Mouse (Mus musculus) kidney, embryonic 15.5 days (tissue): ENCODE results near the gene Tfb1m. TPM values are rescaled to one million over a fixed set of nuclear protein-coding genes. Genes with fewer than 3 reads are reported as not detected.
A peak's percentile ranks its signal among the peaks of the same experiment; 100 is the strongest.

ENCODE experiments used
- ATAC-seq: fragments of 200-750 bp; cut with Nextera tagmentation; replicated peaks from 2 replicates; pipeline ENCODE4 v1.8.0; 2017; ENCODE audit warnings: moderate TSS enrichment; ENCODE audit not compliant: low FRiP score
- H3K27ac ChIP-seq: fragments of 300-500 bp; sonication (generic); 2 replicates; pipeline ENCODE4 v1.5.1; 2015; ENCODE audit warnings: mild to moderate bottlenecking, inconsistent platforms
- H3K27me3 ChIP-seq: fragments of 300-500 bp; sonication (generic); 2 replicates; pipeline ENCODE4 v1.6.1; 2015; ENCODE audit warnings: inconsistent platforms
- H3K36me3 ChIP-seq: fragments of 300-500 bp; sonication (generic); 2 replicates; pipeline ENCODE4 v1.6.1; 2015; ENCODE audit warnings: inconsistent platforms
- H3K4me1 ChIP-seq: fragments of 300-500 bp; sonication (generic); 2 replicates; pipeline ENCODE4 v1.6.1; 2015; ENCODE audit warnings: inconsistent platforms
- H3K4me2 ChIP-seq: fragments of 300-500 bp; sonication (generic); 2 replicates; pipeline ENCODE4 v1.6.1; 2015; ENCODE audit warnings: moderate library complexity, mild to moderate bottlenecking, inconsistent platforms
- H3K4me3 ChIP-seq: fragments of 300-500 bp; sonication (generic); replicated peaks from 2 replicates; pipeline ENCODE4 v1.5.1; 2015; ENCODE audit warnings: mild to moderate bottlenecking, inconsistent platforms
- H3K9ac ChIP-seq: fragments of 300-500 bp; sonication (generic); 2 replicates; pipeline ENCODE4 v1.6.1; 2015; ENCODE audit warnings: mild to moderate bottlenecking, inconsistent platforms
- H3K9me3 ChIP-seq: fragments of 300-500 bp; sonication (generic); replicated peaks from 2 replicates; pipeline ENCODE4 v1.6.1; 2016; ENCODE audit warnings: inconsistent platforms
- WGBS: fragments of 180-500 bp; shearing (Covaris S2); methylation state at CpG from one replicate; pipeline ENCODE4 v1.1.7; 2015; ENCODE audit warnings: mixed read lengths; 5-methylcytosine and 5-hydroxymethylcytosine counted together
- polyA plus RNA-seq: library from polyadenylated mRNA; unstranded; fragments of >200 nt; fragmentation: Nextera tagmentation; extraction: Ambion mirVana; gene quantifications from 2 replicates; pipeline ENCODE4 v1.2.1, GENCODE M21; 2015

Tfb1m gene
- polyA plus RNA-seq, 1 experiment from 2014 or later, result 17.3 TPM

DNA sequence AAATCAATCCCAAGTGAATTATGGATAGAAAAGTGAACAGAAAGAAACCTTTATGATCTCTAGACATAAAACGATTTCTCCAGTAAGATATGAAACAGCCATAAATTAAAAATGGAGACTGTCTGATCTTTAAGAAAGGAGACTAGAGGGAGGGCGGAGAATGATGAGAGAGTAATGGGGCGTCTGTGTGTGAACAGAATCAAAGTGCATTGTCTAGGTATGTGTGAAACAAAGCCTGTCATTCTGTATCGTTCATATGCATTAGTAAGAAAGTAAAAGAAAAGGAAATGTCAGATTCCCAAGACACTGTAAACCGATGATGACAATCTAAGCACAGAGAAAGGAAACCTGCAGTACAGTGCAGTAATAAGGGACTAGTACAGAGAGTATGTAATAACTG, 16.5 kb downstream of the Tfb1m start:
- Histone ChIP-seq H3K27ac (no peak overlapping the region), H3K4me3 (no peak overlapping the region), H3K36me3 (peaks cover 24% of the 10 kb centered on the region), H3K27me3 (no peaks in the 10 kb centered on the region), H3K4me1 (no peaks in the 10 kb centered on the region), H3K9ac (no peak overlapping the region), H3K9me3 (no peaks in the 10 kb centered on the region), H3K4me2 (no peak overlapping the region)
- WGBS, result 84% methylated on average over 5 of the region's 5 CpGs
- ATAC-seq, result no peak

GRCm38 (mm10) chr17:3540304-3540703, 17.3 kb downstream of the Tfb1m start:
- H3K27me3 ChIP-seq, result no peaks in the 10 kb centered on the region
- no peak overlapping the region for H3K4me2 ChIP-seq
- H3K9me3 ChIP-seq, result no peaks in the 10 kb centered on the region
- no peak overlapping the region for H3K27ac ChIP-seq
- no peak overlapping the region for H3K9ac ChIP-seq
- H3K4me1 ChIP-seq, result no peaks in the 10 kb centered on the region
- H3K36me3 ChIP-seq, result peaks cover 26% of the 10 kb centered on the region
- WGBS, result 95% methylated on average over 2 of the region's 2 CpGs
- H3K4me3 ChIP-seq, result no peak overlapping the region
- ATAC-seq, result no peak

- Histone ChIP-seq H3K36me3 (peaks cover 14% of the 10 kb centered on the region), H3K9ac (no peak overlapping the region), H3K4me2 (no peak overlapping the region), H3K4me3 (no peak overlapping the region), H3K27ac (no peak overlapping the region), H3K4me1 (no peaks in the 10 kb centered on the region), H3K9me3 (no peaks in the 10 kb centered on the region), H3K27me3 (no peaks in the 10 kb centered on the region)
- WGBS, result 16% methylated on average over 1 of the region's 1 CpGs
- ATAC-seq, result no peak
Observed at GRCm38 (mm10) chr17:3533425-3533824, 24.2 kb downstream of the Tfb1m start.

- H3K27me3 ChIP-seq, result no peaks in the 10 kb centered on the region
- no peak within 1 kb of the TSS for H3K27ac ChIP-seq
- H3K36me3 ChIP-seq, result peaks cover 14% of the 10 kb centered on the region
- no peaks in the 10 kb centered on the region for H3K9me3 ChIP-seq
- no peaks in the 10 kb centered on the region for H3K4me1 ChIP-seq
- no peak within 1 kb of the TSS for H3K9ac ChIP-seq
- H3K4me2 ChIP-seq, result no peak within 1 kb of the TSS
- H3K4me3 ChIP-seq, result no peak within 1 kb of the TSS
- 94% methylated on average over 4 of the region's 4 CpGs for WGBS
- no peak for ATAC-seq
Observed at GRCm38 (mm10) chr17:3532254-3532653, 25.3 kb downstream of the Tfb1m start, which contains the start of gene Cldn20. TSS of gene Cldn20 (plus strand) at chr17:3532554.

DNA sequence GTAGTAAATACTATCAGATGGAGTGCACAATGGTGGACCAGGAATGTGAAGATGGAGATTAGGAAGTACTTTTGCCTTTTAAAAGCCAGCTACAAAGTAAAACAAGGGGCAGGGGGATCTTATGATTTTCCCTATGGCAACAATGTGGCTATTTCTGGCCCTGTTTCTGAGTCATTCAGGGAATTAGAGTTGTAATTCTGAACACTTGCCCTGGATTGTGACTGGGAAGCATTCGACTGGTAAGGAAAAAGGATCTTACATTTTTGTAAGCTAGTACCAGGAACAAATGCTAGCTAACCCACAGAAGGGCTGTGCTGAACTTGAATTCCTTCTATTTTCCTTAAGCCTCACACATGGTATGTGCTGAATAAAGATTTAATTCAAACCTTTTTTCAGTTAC, 25.9 kb downstream of the Tfb1m start:
- H3K4me3 ChIP-seq, result no peak overlapping the region
- no peaks in the 10 kb centered on the region for H3K9me3 ChIP-seq
- no peaks in the 10 kb centered on the region for H3K4me1 ChIP-seq
- H3K4me2 ChIP-seq, result no peak overlapping the region
- ATAC-seq, result no peak
- no peaks in the 10 kb centered on the region for H3K27me3 ChIP-seq
- peaks cover 14% of the 10 kb centered on the region for H3K36me3 ChIP-seq
- WGBS, result 76% methylated on average over 1 of the region's 1 CpGs
- no peak overlapping the region for H3K27ac ChIP-seq
- no peak overlapping the region for H3K9ac ChIP-seq

GRCm38 (mm10) chr17:3530549-3530948, 27.0 kb downstream of the Tfb1m start:
- ATAC-seq, result no peak
- Histone ChIP-seq H3K27ac (no peak overlapping the region), H3K36me3 (peaks cover 12% of the 10 kb centered on the region), H3K4me3 (no peak overlapping the region), H3K4me2 (no peak overlapping the region), H3K9ac (no peak overlapping the region), H3K27me3 (no peaks in the 10 kb centered on the region), H3K4me1 (no peaks in the 10 kb centered on the region), H3K9me3 (no peaks in the 10 kb centered on the region)
- WGBS, result 79% methylated on average over 7 of the region's 7 CpGs

GRCm38 (mm10) chr17:3529523-3529922, 28.1 kb downstream of the Tfb1m start:
- Histone ChIP-seq H3K4me2 (no peak overlapping the region), H3K4me3 (no peak overlapping the region), H3K9ac (no peak overlapping the region), H3K27me3 (no peaks in the 10 kb centered on the region), H3K36me3 (peaks cover 6% of the 10 kb centered on the region), H3K9me3 (no peaks in the 10 kb centered on the region), H3K4me1 (no peaks in the 10 kb centered on the region), H3K27ac (no peak overlapping the region)
- ATAC-seq, result no peak
- 60% methylated on average over 3 of the region's 3 CpGs for WGBS

GRCm38 (mm10) chr17:3527841-3528471, 29.6 kb downstream of the Tfb1m start:
- no peak overlapping the region for H3K9ac ChIP-seq
- H3K9me3 ChIP-seq, result no peaks in the 10 kb centered on the region
- 93% methylated on average over 6 of the region's 6 CpGs for WGBS

GRCm38 (mm10) chr17:3520344-3520743, 37.2 kb downstream of the Tfb1m start:
- ATAC-seq, result no peak
- Histone ChIP-seq H3K9me3 (no peaks in the 10 kb centered on the region), H3K4me1 (no peaks in the 10 kb centered on the region), H3K36me3 (peaks cover 15% of the 10 kb centered on the region), H3K27me3 (no peaks in the 10 kb centered on the region), H3K9ac (no peak overlapping the region), H3K4me3 (no peak overlapping the region), H3K27ac (no peak overlapping the region), H3K4me2 (no peak overlapping the region)
- 92% methylated on average over 5 of the region's 5 CpGs for WGBS

More at GRCm38 (mm10) chr17:3527841-3528471, 29.6 kb downstream of the Tfb1m start:
- no peak overlapping the region for H3K4me2 ChIP-seq
- no peak overlapping the region for H3K4me3 ChIP-seq
- ATAC-seq, result no peak
- no peaks in the 10 kb centered on the region for H3K27me3 ChIP-seq
- H3K4me1 ChIP-seq, result no peaks in the 10 kb centered on the region
- peaks cover 6% of the 10 kb centered on the region for H3K36me3 ChIP-seq
- no peak overlapping the region for H3K27ac ChIP-seq

DNA sequence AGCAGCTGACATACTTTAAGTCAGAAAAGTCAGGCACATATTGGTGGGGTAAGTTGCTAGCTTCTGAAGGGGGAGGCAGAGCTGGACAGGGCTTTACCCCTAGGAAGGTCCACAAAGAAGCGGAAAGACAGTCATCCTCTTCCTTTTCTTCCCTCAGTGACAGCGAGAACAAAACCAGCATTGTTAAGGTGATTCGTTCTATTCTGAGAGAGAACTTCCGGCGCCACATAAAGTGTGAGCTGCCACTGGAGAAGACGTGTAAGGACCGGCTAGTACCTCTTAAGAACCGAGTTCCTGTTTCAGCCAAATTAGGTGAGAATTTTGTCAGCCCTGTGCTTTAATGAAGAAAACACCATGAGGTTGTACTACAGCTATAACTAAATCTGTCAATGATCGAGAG, 41.2 kb downstream of the Tfb1m start:
- H3K27me3 ChIP-seq, result no peaks in the 10 kb centered on the region
- H3K27ac ChIP-seq, result no peak overlapping the region
- H3K9me3 ChIP-seq, result no peaks in the 10 kb centered on the region
- H3K4me2 ChIP-seq, result no peak overlapping the region
- 65% methylated on average over 9 of the region's 9 CpGs for WGBS
- H3K36me3 ChIP-seq, result peaks cover 20% of the 10 kb centered on the region
- H3K9ac ChIP-seq, result no peak overlapping the region
- H3K4me3 ChIP-seq, result no peak overlapping the region
- no peaks in the 10 kb centered on the region for H3K4me1 ChIP-seq
- no peak for ATAC-seq

GRCm38 (mm10) chr17:3515851-3516250, 41.7 kb downstream of the Tfb1m start:
- H3K27ac ChIP-seq, result no peak overlapping the region
- no peak overlapping the region for H3K4me3 ChIP-seq
- H3K9ac ChIP-seq, result no peak overlapping the region
- no peaks in the 10 kb centered on the region for H3K27me3 ChIP-seq
- no peaks in the 10 kb centered on the region for H3K9me3 ChIP-seq
- peaks cover 20% of the 10 kb centered on the region for H3K36me3 ChIP-seq
- no peak overlapping the region for H3K4me2 ChIP-seq
- H3K4me1 ChIP-seq, result no peaks in the 10 kb centered on the region
- WGBS, result 93% methylated on average over 8 of the region's 8 CpGs
- ATAC-seq, result no peak

- WGBS, result 86% methylated on average over 5 of the region's 5 CpGs
- Histone ChIP-seq H3K36me3 (peaks cover 15% of the 10 kb centered on the region), H3K27me3 (no peaks in the 10 kb centered on the region), H3K4me2 (no peak overlapping the region), H3K9me3 (no peaks in the 10 kb centered on the region), H3K4me3 (no peak overlapping the region), H3K27ac (no peak overlapping the region), H3K9ac (no peak overlapping the region), H3K4me1 (no peaks in the 10 kb centered on the region)
- no peak for ATAC-seq
Observed at GRCm38 (mm10) chr17:3514316-3514715, 43.3 kb downstream of the Tfb1m start.

DNA sequence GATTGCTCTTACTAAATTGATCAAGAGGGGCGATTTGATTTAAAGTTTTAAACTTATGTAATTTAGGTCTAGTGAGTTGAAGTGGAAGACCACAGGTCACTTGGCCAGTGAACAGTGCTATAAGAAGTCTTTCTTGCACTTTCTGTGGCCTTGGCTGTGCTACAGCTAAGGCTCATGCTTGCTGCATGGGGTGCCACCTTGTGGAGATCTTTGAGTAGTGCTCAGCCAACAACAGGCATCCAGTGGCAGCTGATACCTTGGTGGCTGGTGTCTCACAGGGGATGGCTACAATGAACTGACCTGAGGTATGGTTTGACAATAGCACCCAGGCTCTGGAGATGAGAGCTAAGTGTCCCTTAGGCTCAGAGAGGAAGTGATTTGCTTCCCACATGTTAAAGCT, 47.7 kb downstream of the Tfb1m start:
- no peak overlapping the region for H3K4me2 ChIP-seq
- H3K4me3 ChIP-seq, result no peak overlapping the region
- ATAC-seq, result 0 out of 2 replicates have a peak, but pooled peaks have one; percentile 62
- WGBS, result 11% methylated on average over 1 of the region's 1 CpGs
- no peaks in the 10 kb centered on the region for H3K4me1 ChIP-seq
- H3K36me3 ChIP-seq, result 0 out of 2 replicates have a peak, but pooled peaks cover 5% of the 10 kb centered on the region
- H3K9ac ChIP-seq, result no peak overlapping the region
- H3K27me3 ChIP-seq, result no peaks in the 10 kb centered on the region
- no peaks in the 10 kb centered on the region for H3K9me3 ChIP-seq
- no peak overlapping the region for H3K27ac ChIP-seq
